Mouse (Mus musculus): ENCODE measurements at regions not wholly inside any gene's neighbourhood (a gene's known extent, or its start where the extent isn't known, plus 50 kb on each side); places are given as distances from the start of the nearest gene placed in this dataset.

GRCm38 (mm10) chr13:83001118-83001517 is 502.7 kb upstream of the Mef2c start:
- no peak overlapping the region for H3K4me2 ChIP-seq (replicated peaks; ENCODE audit: low read depth, low read length)
- H3K27ac ChIP-seq (ENCODE audit: low read length), result no peak overlapping the region
- no peaks in the 10 kb centered on the region for H3K27me3 ChIP-seq (ENCODE audit: insufficient read depth, low read length)
- ATAC-seq (ENCODE audit: low FRiP score, low TSS enrichment), result no peak
- H3K4me1 ChIP-seq (ENCODE audit: insufficient read depth, low read length), result no peaks in the 10 kb centered on the region
- no peaks in the 10 kb centered on the region for H3K36me3 ChIP-seq (ENCODE audit: insufficient read depth, low read length)
- H3K4me3 ChIP-seq (ENCODE audit: low read length), result no peak overlapping the region
- no peaks in the 10 kb centered on the region; the same call in 1 of the 2 replicates for H3K9me3 ChIP-seq (ENCODE audit: low read length)
- H3K9ac ChIP-seq (replicated peaks; ENCODE audit: low read length), result no peak overlapping the region

GRCm38 (mm10) chr13:83016686-83017085 is 487.1 kb upstream of the Mef2c start:
- peaks cover 3% of the 10 kb centered on the region for H3K4me1 ChIP-seq (ENCODE audit: insufficient read depth, low read length)
- ATAC-seq (ENCODE audit: low FRiP score, low TSS enrichment), result no peak
- H3K9me3 ChIP-seq (ENCODE audit: low read length), result peaks cover 4% of the 10 kb centered on the region; the same call in 1 of the 2 replicates
- no peak overlapping the region for H3K27ac ChIP-seq (ENCODE audit: low read length)
- no peak overlapping the region for H3K4me3 ChIP-seq (ENCODE audit: low read length)
- no peak overlapping the region for H3K4me2 ChIP-seq (replicated peaks; ENCODE audit: low read depth, low read length)
- H3K36me3 ChIP-seq (ENCODE audit: insufficient read depth, low read length), result no peaks in the 10 kb centered on the region
- no peak overlapping the region for H3K9ac ChIP-seq (replicated peaks; ENCODE audit: low read length)
- no peaks in the 10 kb centered on the region for H3K27me3 ChIP-seq (ENCODE audit: insufficient read depth, low read length)

GRCm38 (mm10) chr13:83020829-83021228 is 483.0 kb upstream of the Mef2c start:
- no peak overlapping the region for H3K4me2 ChIP-seq (replicated peaks; ENCODE audit: low read depth, low read length)
- no peak for ATAC-seq (ENCODE audit: low FRiP score, low TSS enrichment)
- H3K4me1 ChIP-seq (ENCODE audit: insufficient read depth, low read length), result peaks cover 3% of the 10 kb centered on the region
- WGBS, result 13% methylated on average over 3 of the region's 3 CpGs
- H3K4me3 ChIP-seq (ENCODE audit: low read length), result no peak overlapping the region
- H3K36me3 ChIP-seq (ENCODE audit: insufficient read depth, low read length), result no peaks in the 10 kb centered on the region
- H3K27ac ChIP-seq (ENCODE audit: low read length), result no peak overlapping the region
- H3K9ac ChIP-seq (replicated peaks; ENCODE audit: low read length), result no peak overlapping the region
- H3K9me3 ChIP-seq (ENCODE audit: low read length), result no peaks in the 10 kb centered on the region
- no peaks in the 10 kb centered on the region for H3K27me3 ChIP-seq (ENCODE audit: insufficient read depth, low read length)

- WGBS, result 88% methylated on average over 4 of the region's 4 CpGs
- no peaks in the 10 kb centered on the region for H3K36me3 ChIP-seq (ENCODE audit: insufficient read depth, low read length)
- H3K27ac ChIP-seq (ENCODE audit: low read length), result no peak overlapping the region
- no peak for ATAC-seq (ENCODE audit: low FRiP score, low TSS enrichment)
- H3K4me1 ChIP-seq (ENCODE audit: insufficient read depth, low read length), result peaks cover 3% of the 10 kb centered on the region
- no peak overlapping the region for H3K4me3 ChIP-seq (ENCODE audit: low read length)
- H3K9ac ChIP-seq (replicated peaks; ENCODE audit: low read length), result no peak overlapping the region
- H3K4me2 ChIP-seq (replicated peaks; ENCODE audit: low read depth, low read length), result no peak overlapping the region
- H3K9me3 ChIP-seq (ENCODE audit: low read length), result no peaks in the 10 kb centered on the region
- H3K27me3 ChIP-seq (ENCODE audit: insufficient read depth, low read length), result no peaks in the 10 kb centered on the region
Observed at GRCm38 (mm10) chr13:83023972-83024371, 479.9 kb upstream of the Mef2c start.

- no peaks in the 10 kb centered on the region for H3K36me3 ChIP-seq (ENCODE audit: insufficient read depth, low read length)
- no peak overlapping the region for H3K27ac ChIP-seq (ENCODE audit: low read length)
- no peak overlapping the region for H3K4me2 ChIP-seq (replicated peaks; ENCODE audit: low read depth, low read length)
- H3K4me1 ChIP-seq (ENCODE audit: insufficient read depth, low read length), result no peaks in the 10 kb centered on the region
- no peaks in the 10 kb centered on the region for H3K9me3 ChIP-seq (ENCODE audit: low read length)
- H3K9ac ChIP-seq (replicated peaks; ENCODE audit: low read length), result no peak overlapping the region
- no peak overlapping the region for H3K4me3 ChIP-seq (ENCODE audit: low read length)
- no peak for ATAC-seq (ENCODE audit: low FRiP score, low TSS enrichment)
- H3K27me3 ChIP-seq (ENCODE audit: insufficient read depth, low read length), result no peaks in the 10 kb centered on the region
Observed at GRCm38 (mm10) chr13:83035962-83036361, 467.9 kb upstream of the Mef2c start.

- no peaks in the 10 kb centered on the region for H3K27me3 ChIP-seq (ENCODE audit: insufficient read depth, low read length)
- H3K4me3 ChIP-seq (ENCODE audit: low read length), result no peak overlapping the region
- H3K9me3 ChIP-seq (ENCODE audit: low read length), result no peaks in the 10 kb centered on the region
- H3K4me2 ChIP-seq (replicated peaks; ENCODE audit: low read depth, low read length), result no peak overlapping the region
- H3K27ac ChIP-seq (ENCODE audit: low read length), result no peak overlapping the region
- 77% methylated on average over 1 of the region's 1 CpGs for WGBS
- no peak overlapping the region for H3K9ac ChIP-seq (replicated peaks; ENCODE audit: low read length)
- no peaks in the 10 kb centered on the region for H3K36me3 ChIP-seq (ENCODE audit: insufficient read depth, low read length)
- ATAC-seq (ENCODE audit: low FRiP score, low TSS enrichment), result no peak
- no peaks in the 10 kb centered on the region for H3K4me1 ChIP-seq (ENCODE audit: insufficient read depth, low read length)
Observed at GRCm38 (mm10) chr13:83041506-83041905, 462.3 kb upstream of the Mef2c start.

- no peak overlapping the region for H3K27ac ChIP-seq (ENCODE audit: low read length)
- no peak overlapping the region for H3K4me2 ChIP-seq (replicated peaks; ENCODE audit: low read depth, low read length)
- no peak overlapping the region for H3K9ac ChIP-seq (replicated peaks; ENCODE audit: low read length)
- ATAC-seq (ENCODE audit: low FRiP score, low TSS enrichment), result no peak
- H3K27me3 ChIP-seq (ENCODE audit: insufficient read depth, low read length), result no peaks in the 10 kb centered on the region
- H3K4me3 ChIP-seq (ENCODE audit: low read length), result no peak overlapping the region
- H3K36me3 ChIP-seq (ENCODE audit: insufficient read depth, low read length), result no peaks in the 10 kb centered on the region
- no peaks in the 10 kb centered on the region for H3K4me1 ChIP-seq (ENCODE audit: insufficient read depth, low read length)
- 90% methylated on average over 6 of the region's 6 CpGs for WGBS
- no peaks in the 10 kb centered on the region for H3K9me3 ChIP-seq (ENCODE audit: low read length)
Observed at GRCm38 (mm10) chr13:83045516-83045915, 458.3 kb upstream of the Mef2c start.

- WGBS, result 78% methylated on average over 2 of the region's 2 CpGs
- Histone ChIP-seq H3K4me3 (ENCODE audit: low read length) (no peak overlapping the region), H3K27me3 (ENCODE audit: insufficient read depth, low read length) (no peaks in the 10 kb centered on the region), H3K27ac (ENCODE audit: low read length) (no peak overlapping the region), H3K4me2 (replicated peaks; ENCODE audit: low read depth, low read length) (no peak overlapping the region), H3K9ac (replicated peaks; ENCODE audit: low read length) (no peak overlapping the region), H3K36me3 (ENCODE audit: insufficient read depth, low read length) (no peaks in the 10 kb centered on the region), H3K4me1 (ENCODE audit: insufficient read depth, low read length) (no peaks in the 10 kb centered on the region), H3K9me3 (ENCODE audit: low read length) (no peaks in the 10 kb centered on the region)
- ATAC-seq (ENCODE audit: low FRiP score, low TSS enrichment), result no peak
Observed at GRCm38 (mm10) chr13:83045970-83046369, 457.9 kb upstream of the Mef2c start.

GRCm38 (mm10) chr13:83046571-83047123 is 457.2 kb upstream of the Mef2c start:
- WGBS, result 30% methylated on average over 4 of the region's 4 CpGs
- H3K4me3 ChIP-seq (ENCODE audit: low read length), result no peak overlapping the region
- no peak overlapping the region for H3K27ac ChIP-seq (ENCODE audit: low read length)
- H3K27me3 ChIP-seq (ENCODE audit: insufficient read depth, low read length), result no peaks in the 10 kb centered on the region
- no peak for ATAC-seq (ENCODE audit: low FRiP score, low TSS enrichment)
- no peak overlapping the region for H3K9ac ChIP-seq (replicated peaks; ENCODE audit: low read length)
- no peak overlapping the region for H3K4me2 ChIP-seq (replicated peaks; ENCODE audit: low read depth, low read length)
- no peaks in the 10 kb centered on the region for H3K9me3 ChIP-seq (ENCODE audit: low read length)
- no peaks in the 10 kb centered on the region for H3K4me1 ChIP-seq (ENCODE audit: insufficient read depth, low read length)
- no peaks in the 10 kb centered on the region for H3K36me3 ChIP-seq (ENCODE audit: insufficient read depth, low read length)

- no peak overlapping the region for H3K27ac ChIP-seq (ENCODE audit: low read length)
- H3K4me1 ChIP-seq (ENCODE audit: insufficient read depth, low read length), result no peaks in the 10 kb centered on the region
- no peaks in the 10 kb centered on the region for H3K27me3 ChIP-seq (ENCODE audit: insufficient read depth, low read length)
- no peak for ATAC-seq (ENCODE audit: low FRiP score, low TSS enrichment)
- H3K9me3 ChIP-seq (ENCODE audit: low read length), result no peaks in the 10 kb centered on the region
- WGBS, result 50% methylated on average over 2 of the region's 2 CpGs
- H3K4me2 ChIP-seq (replicated peaks; ENCODE audit: low read depth, low read length), result no peak overlapping the region
- no peaks in the 10 kb centered on the region for H3K36me3 ChIP-seq (ENCODE audit: insufficient read depth, low read length)
- no peak overlapping the region for H3K4me3 ChIP-seq (ENCODE audit: low read length)
- no peak overlapping the region for H3K9ac ChIP-seq (replicated peaks; ENCODE audit: low read length)
Observed at GRCm38 (mm10) chr13:83055865-83056264, 448.0 kb upstream of the Mef2c start.

All from kidney, embryonic 16.5 days (tissue).